Mouse (Mus musculus) left cerebral cortex, postnatal 4 days (tissue): Measurements from ENCODE around the gene Notch1. TPM values are rescaled to one million over a fixed set of nuclear protein-coding genes. Genes with fewer than 3 reads are reported as not detected.

Experiments used
- DNase-seq: peaks from one replicate; pipeline ENCODE4 v3.0.0-alpha.2; 2022
- intact Hi-C: fragments of 180-260 bp; cut with DNase I; formaldehyde crosslinking; loops from one replicate; pipeline ENCODE4 v1.15.1; 2025
- total RNA-seq, 2 experiments: library from RNA; stranded (reverse); gene quantifications; 2 replicates each; pipeline ENCODE4 v1.2.3; 2021

Gene Notch1
- total RNA-seq, 2 experiments from 2014 or later: 39.5 to 42.1 TPM

- DNase-seq: no peak
- intact Hi-C loops: no loop called here
Measured at GRCm38 (mm10) chr2:26458402-26459124, 57.9 kb downstream of the Notch1 start.

GRCm38 (mm10) chr2:26449121-26450060 is 67.1 kb downstream of the Notch1 start:
- intact Hi-C loops: loop anchor here (5.0 kb wide), 2 partner anchors 113 to 188 kb away; no protein-coding TSS in a partner anchor
- DNase-seq: peak; percentile 91

- intact Hi-C loops: no loop called here
- no peak for DNase-seq
Measured at GRCm38 (mm10) chr2:26447451-26447850, 69.0 kb downstream of the Notch1 start.

- intact Hi-C loops: no loop called here
- no peak for DNase-seq
Measured at GRCm38 (mm10) chr2:26446671-26447070, 69.8 kb downstream of the Notch1 start.

- peak; percentile 96 for DNase-seq
- intact Hi-C loops: no loop called here
Measured at GRCm38 (mm10) chr2:26445666-26446445, 70.6 kb downstream of the Notch1 start.

- DNase-seq: peak; percentile 100
- intact Hi-C loops: no loop called here
Measured at GRCm38 (mm10) chr2:26444946-26445665, 71.4 kb downstream of the Notch1 start, which contains the start of gene Sec16a. TSS of gene Sec16a (minus strand) at chr2:26445216.

- no peak for DNase-seq
- intact Hi-C loops: no loop called here
Measured at GRCm38 (mm10) chr2:26444368-26444767, 72.1 kb downstream of the Notch1 start.

- no peak for DNase-seq
- intact Hi-C loops: no loop called here
Measured at GRCm38 (mm10) chr2:26443876-26444275, 72.6 kb downstream of the Notch1 start.

- intact Hi-C loops: no loop called here
- no peak for DNase-seq
Measured at GRCm38 (mm10) chr2:26442843-26443242, 73.6 kb downstream of the Notch1 start.

- intact Hi-C loops: no loop called here
- no peak for DNase-seq
Measured at GRCm38 (mm10) chr2:26441688-26442087, 74.8 kb downstream of the Notch1 start.

GRCm38 (mm10) chr2:26441261-26441660 is 75.2 kb downstream of the Notch1 start:
- no peak for DNase-seq
- intact Hi-C loops: no loop called here

GRCm38 (mm10) chr2:26439671-26440070 is 76.8 kb downstream of the Notch1 start:
- intact Hi-C loops: no loop called here

GRCm38 (mm10) chr2:26438373-26438772 is 78.1 kb downstream of the Notch1 start:
- intact Hi-C loops: no loop called here

More at GRCm38 (mm10) chr2:26439671-26440070, 76.8 kb downstream of the Notch1 start:
- no peak for DNase-seq

GRCm38 (mm10) chr2:26437221-26437620 is 79.2 kb downstream of the Notch1 start:
- intact Hi-C loops: no loop called here
- DNase-seq: no peak

More at GRCm38 (mm10) chr2:26438373-26438772, 78.1 kb downstream of the Notch1 start:
- DNase-seq: no peak

GRCm38 (mm10) chr2:26434791-26435572 is 81.5 kb downstream of the Notch1 start:
- intact Hi-C loops: no loop called here
- no peak for DNase-seq

GRCm38 (mm10) chr2:26429851-26430250 is 86.6 kb downstream of the Notch1 start:
- intact Hi-C loops: loop anchor here (10.0 kb wide), 1 partner anchor 55 kb away; no protein-coding TSS in a partner anchor
- DNase-seq: no peak

GRCm38 (mm10) chr2:26424541-26424940 is 91.9 kb downstream of the Notch1 start:
- intact Hi-C loops: loop anchor here (2.0 to 10.0 kb wide), 2 partner anchors 30 to 50 kb away; no protein-coding TSS in a partner anchor
- no peak for DNase-seq

- no peak for DNase-seq
- intact Hi-C loops: loop anchor here (10.0 kb wide), 1 partner anchor 48 kb away; no protein-coding TSS in a partner anchor
Measured at GRCm38 (mm10) chr2:26423086-26423485, 93.4 kb downstream of the Notch1 start.

- intact Hi-C loops: loop anchor here (10.0 kb wide), 1 partner anchor 47 kb away; no protein-coding TSS in a partner anchor
- no peak for DNase-seq
Measured at GRCm38 (mm10) chr2:26421969-26422368, 94.5 kb downstream of the Notch1 start.
